Mouse (Mus musculus): ENCODE data around the gene Clcn2.

The Clcn2 gene

DNA sequence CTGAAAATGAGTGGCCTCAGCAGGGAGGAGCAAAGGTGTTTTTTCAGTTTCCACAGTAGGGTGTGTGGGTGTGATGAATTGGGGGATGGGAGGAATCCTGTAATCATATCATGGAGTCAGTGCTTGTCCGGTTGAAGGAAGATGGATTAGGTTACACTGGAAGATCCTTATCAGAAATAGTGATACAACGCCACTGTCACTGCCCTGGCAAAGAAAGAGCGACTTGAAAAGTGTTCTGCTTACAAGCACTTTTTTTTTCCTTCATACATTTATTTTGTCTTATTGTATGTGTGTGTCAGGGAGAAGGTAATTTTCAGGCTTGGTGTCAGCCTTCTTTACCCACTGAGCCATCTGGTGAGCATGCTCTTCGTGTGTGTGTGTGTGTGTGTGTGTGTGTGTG, 5.2 kb upstream of the Clcn2 start:
- DNase-seq (ENCODE audit: low read depth, low spot score): no peak

DNA sequence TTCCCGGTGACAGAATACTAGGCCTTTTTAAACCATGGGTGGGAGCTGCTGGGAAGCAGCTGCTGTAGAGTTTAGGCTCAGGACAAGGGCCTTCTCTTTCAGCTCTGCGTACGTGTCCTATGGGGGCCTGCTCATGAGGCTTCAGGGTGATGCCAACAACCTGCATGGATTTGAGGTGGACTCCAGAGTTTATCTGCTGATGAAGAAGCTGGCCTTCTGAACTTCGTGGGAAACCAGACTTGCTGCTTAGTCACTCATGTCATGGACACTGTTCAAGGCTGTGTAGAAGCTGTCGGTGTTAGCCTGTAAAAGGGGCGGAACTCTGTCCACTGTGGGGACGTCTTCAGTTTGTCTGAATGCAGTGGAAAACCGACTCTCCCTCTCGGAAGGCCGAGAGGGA, 4.3 kb upstream of the Clcn2 start:
- no peak for DNase-seq (ENCODE audit: low read depth, low spot score)

DNA sequence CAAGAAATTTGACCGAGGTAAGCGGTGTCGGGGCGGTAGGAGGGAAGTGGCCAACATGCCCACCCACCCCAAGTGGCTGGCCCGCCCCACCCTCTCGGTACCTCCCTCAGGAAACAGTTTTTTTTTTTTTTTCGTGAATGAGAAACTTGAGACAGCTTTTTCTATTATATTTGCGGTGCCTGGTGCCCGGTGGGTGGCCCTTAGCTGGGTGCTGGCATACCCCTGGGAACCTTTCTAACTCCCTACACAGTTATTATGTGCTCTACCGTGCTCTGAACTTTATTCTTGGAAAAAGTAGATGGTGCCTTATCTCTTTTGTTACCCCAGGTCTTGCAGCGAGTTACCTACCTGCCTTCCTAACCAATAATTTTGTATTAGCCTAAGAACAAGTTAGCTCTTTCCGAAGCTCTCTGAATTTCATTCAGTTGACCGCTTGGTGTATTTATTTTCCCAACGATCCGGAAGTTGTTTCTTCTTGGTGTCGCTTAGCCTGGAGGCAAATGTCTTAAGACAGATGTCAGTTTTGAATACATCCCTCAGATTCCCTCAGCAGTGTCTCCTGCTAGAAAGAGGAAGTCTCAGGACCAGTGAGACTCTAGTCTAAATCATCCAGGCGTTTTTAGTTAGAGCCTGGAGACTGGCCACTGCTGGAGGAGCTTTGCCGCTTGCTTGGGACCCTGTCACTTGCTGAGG, 578 bp upstream of the Clcn2 start:
- no peak for DNase-seq (ENCODE audit: low read depth, low spot score)

DNA sequence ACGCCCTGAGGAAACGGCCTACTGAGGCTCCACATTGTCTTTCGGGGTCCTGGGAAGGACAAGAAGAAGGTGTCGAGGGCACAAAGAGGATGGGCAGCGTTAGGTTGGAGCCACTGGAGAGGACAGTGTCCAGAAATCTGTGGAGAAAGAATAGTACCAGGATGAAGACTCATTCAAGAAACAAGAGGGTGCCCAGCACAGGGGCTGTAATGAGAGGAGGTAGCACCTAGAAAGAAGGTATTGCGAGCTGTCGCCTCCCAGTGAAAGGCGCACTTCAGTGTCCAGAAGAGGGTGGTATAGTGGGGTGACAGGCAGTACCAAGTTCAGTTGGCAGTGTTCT, 735 bp downstream of the Clcn2 start:
- DNase-seq (ENCODE audit: low read depth, low spot score): no peak

DNA sequence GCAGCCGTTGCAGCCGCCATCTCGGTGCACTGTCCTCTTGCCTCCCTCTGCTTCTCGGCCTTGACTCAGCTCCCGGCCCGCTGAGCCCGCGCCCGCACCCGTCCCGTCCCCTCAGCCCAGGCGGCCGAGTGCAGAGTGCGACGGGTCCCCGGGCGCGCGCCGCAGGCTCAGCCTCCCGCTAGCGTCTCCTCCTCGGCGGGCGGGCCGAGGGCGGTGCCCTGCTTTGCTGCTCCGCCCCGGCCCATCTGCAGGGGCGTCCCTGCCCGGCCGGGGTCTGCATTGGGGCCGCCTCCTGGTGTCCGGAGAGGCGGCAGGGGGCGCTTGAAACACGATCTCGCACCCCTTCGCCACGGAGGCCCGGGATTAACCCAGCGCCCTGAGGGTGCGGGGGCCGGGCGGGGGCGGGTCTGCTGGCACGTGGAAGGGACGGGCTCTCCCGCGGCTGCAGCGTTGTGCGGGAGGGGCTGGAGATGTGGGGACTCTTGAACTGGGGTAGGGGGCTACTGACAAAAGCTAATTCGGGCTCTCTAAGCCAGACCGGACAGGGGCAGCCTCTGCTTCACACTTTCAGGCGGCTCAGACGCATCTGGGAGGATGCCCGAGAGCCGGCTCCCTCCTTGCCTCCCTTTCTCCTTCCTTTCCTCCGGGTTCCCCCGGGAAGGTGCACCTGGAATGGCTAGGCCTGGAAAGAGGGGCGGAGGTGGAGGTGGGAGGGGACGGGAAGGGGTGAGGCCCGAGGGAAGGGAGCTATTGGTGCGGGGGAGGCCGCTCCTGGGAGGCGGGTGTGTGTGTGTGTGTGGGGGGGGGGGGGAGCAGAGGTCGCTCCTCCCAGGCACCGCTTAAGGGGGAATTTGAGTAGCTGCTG, 1.3 kb downstream of the Clcn2 start:
- DNase-seq (ENCODE audit: low read depth, low spot score): peak; percentile 86

DNA sequence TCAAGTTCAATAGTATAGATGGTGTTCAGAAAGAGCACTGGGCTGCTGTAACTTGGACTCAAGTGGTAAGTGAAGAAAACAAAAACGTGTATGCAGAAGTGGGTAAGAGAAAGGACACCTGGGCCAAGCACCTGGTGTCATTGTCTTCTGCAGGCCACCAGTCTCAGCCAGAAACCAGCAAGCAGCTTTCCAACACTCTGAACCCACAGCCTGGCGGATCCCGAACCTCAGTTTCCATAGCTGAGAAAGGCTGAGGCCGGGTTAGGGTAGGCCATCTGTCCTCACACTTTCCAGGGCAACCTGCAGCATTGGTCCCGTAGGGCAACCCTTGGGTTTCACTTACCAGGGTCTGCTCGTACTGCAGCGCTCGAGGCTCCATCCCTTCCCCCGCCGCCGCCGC, 2.0 kb downstream of the Clcn2 start:
- no peak for DNase-seq (ENCODE audit: low read depth, low spot score)

DNA sequence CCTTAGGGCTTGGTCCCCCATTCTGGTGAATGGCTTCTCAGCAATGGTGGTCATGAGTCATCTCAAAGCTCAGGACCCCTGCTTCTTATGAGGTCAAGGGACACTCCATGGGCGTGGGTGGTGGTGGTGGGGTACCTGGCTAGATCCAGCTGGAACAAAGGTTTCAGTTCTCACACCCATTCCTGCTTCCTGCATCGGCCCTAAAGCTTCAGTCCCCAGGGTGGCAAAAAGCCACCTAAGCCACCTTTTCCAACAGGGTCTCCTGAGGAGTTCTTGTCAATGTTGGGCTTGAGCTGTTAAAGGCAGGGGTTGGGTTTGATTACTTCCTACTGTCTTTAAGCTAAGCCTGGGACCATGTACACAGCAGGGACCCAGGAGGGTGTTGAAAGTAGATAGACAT, 2.4 kb downstream of the Clcn2 start:
- DNase-seq (ENCODE audit: low read depth, low spot score): no peak

DNA sequence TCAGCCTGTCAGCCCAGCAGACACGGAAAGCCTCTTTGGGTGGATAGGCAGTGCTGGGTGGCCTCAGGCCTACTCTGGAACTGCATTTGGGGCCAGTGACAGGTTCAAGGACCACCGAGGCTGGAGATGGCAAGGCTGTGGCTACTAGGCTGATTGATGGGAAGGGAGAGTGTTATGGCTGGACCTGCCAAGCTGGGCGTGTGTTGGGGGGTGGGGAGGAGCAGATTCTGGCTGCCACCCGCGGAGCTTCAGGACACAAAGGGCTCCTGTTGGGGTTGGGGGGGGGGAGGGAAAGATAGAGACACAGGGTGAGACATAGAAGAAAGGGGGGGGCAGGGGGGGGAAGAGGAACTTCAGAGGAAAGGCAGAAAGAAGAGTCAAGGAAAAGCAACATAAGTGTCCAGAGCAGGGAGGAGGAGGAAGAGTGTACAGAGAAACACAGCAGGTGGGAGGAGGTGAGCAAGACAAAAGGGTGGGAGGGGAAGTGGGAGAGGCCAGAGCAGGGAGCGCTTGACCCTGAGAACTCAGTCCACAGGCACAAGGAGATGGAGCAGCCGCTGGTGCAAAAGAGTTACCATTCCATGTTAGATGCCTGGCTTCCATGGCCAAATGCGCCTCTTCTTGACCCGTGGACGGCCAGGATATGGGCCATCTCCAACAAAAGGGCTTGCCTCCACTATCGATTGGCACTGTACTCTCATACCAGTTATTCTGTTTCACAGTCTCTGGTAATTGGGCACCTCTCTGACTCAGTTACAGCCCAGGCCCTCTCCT, 3.1 kb downstream of the Clcn2 start:
- no peak for DNase-seq (ENCODE audit: low read depth, low spot score)

DNA sequence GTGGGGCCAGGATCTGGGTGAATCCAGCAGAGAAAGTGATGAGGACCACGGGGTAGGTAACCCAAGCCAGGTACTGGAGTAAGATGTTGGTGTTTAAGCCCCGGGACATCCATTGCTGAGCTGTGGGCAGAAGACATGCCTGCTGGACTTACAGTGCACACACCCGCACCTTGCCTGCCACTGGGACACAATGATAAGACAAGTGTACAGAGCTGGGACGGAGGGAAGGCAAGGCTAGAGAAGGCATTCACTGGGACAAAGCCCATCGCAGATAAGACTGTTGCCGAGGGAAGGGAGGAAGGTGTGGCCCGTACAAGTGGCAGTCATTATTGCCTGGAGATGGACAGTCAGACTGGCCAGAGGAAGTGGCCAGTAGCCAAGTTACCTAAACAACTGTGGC, 4.7 kb downstream of the Clcn2 start:
- no peak for DNase-seq (ENCODE audit: low read depth, low spot score)

DNA sequence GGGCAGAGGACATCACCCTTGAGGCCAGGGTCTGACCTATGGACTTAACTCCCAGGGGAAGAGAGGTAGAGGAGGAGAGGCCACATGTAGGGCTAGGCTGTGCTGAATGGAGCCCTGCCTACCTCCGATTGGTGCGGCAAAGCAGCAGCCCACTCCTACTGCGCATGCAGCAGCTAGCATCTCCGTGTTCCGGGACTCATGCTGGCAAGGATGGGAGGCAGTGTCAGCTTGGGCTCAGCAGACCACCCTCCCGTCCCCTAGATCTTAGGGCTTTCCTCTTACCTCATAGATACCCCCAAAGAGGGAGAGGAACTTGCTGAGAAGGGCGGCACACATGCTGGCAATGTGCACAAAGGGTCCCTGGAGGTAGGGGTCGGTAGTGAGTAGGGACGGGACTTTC, 5.4 kb downstream of the Clcn2 start:
- no peak for DNase-seq (ENCODE audit: low read depth, low spot score)

DNA sequence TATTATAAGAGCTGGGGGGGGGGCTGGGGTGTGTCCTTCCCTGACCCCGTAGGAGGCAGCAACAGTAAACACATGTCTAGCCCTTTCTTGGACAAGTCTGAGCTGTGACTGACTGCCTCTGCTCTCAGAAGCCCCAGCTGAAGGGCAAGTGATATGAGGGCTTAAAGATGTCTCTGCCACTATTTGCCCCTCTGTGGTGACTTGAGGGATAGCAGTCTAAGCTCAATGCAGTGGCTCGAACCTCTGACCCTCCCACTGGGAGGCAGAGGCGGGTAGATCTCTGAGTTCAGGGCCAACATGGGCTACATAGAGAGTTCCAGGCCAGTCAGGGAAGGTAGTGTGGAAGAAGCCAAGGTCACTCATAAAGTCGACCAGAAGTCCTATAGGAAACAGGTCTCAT, 6.7 kb downstream of the Clcn2 start:
- no peak for DNase-seq (ENCODE audit: low read depth, low spot score)

DNA sequence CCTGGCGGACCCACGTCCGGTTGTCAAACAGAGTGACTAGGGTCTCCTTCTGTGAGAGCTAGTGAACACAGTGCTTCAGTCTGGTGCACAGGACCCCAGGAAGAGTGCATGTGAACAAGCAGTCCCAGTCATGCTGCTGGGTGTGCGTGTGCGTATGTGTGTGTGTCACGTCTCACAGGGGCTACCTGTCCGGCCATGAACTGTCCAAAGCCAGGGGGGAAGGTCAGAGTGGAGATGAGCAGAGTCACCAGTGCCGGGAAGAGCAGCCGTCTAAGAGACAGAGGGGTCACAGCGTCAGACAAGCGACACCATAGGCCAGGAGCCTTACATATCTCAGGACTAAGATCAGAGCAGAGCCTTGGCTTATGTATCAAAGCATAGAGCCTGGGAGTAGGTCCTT, 7.2 kb downstream of the Clcn2 start:
- DNase-seq (ENCODE audit: low read depth, low spot score): no peak

DNA sequence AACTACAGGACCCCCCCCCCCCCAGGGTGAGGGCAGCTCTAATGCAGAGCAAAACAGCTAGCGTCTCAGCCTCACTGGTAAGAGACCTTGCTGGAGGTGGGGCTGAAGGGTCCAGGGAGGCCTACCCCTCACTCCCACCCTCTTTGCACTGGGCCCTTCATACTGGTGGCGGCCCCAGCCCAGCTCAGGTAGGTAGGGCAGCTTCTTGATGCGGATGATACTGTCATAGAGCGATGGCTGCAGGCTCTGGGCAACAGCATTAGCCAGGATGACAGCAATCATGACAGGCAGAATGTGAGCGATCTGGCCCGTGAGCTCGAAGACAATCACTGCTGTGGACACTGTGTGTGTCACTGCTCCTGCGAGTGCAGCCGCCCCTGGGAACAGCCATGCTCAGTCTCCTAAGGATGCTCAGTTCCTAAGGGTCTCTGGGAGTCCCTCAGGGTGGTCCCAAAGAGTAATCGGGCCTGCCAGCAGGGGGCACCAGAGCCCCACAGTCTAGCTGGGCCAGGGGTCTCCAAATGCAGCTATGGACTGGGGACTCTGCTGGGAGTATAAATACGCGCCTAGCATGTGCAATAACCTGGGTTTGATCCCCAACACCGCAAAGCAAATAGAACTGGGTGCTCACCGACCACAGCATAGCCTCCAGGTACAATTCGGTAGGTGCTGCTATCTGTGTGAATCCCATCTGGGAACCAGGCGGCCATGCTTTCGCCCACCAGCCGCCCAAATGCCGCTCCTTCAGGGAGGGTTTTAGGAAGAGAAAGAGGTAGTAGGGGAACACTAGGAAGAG, 8.4 kb downstream of the Clcn2 start:
- no peak for DNase-seq (ENCODE audit: low read depth, low spot score)

DNA sequence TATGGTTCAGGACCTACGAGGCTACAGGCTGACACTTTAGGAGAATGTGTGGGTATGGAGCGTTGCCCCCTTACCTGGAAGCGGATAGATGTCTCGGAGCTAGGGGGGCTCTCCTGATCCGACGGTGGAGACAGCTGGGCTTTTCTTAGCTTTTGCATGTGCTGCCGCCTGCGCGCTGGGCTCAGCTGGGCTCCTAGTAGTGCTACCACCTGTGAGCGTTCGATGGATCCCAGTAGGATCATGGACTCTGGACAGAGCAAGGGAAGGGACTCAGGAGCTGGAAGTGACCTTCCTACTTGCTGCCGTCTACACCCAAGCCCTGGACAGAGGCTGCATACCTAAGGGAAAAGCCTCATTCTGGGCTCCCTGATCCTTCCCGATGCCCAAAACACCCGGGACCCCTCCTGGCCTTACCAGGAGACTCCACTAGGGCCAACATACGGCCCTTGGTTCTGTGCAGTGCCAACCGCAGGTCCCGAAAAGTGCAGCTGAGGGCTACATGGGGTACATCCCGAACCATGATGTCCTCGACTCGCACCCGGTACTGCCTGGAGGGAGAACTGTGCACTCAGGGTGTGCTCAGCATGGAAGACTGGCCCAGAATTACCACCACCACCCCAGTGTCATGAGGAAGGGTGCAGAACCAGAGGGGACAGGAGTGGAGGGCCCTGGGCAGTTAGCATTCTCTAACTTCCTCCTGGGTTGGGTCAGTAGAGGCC, 9.2 kb downstream of the Clcn2 start:
- no peak for DNase-seq (ENCODE audit: low read depth, low spot score)

DNA sequence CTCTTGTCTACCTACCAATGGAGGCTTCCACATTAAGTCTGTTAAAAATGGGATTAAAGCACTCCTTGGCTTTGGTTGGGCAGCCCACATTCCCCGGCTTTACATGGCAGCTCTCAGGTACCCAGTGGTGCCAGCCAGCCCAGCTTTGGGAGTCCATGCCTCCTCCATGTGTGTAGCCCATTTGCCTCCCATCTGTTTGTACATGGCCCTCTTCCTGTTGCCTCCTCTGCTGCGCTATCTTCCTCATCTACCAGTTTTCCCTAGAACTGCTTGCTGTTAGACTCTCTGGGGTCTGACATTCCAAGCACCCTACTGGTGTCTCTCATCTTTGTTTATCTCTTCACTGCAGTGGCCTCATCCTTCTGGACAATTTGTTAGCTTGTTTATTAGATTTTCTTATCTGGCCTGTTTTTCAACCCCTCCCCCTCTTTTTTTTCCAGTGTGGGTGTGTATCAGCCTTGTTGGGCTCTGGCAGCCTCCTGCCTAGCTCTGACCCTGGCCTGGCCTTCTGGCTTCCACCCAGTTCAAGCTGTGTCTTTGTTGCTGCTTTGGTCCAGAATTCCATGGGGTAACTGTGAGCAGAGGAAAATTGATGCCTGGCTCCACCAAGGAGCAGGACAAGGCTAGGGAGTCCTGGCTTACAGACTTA, 11.0 kb downstream of the Clcn2 start:
- DNase-seq (ENCODE audit: low read depth, low spot score): no peak

DNA sequence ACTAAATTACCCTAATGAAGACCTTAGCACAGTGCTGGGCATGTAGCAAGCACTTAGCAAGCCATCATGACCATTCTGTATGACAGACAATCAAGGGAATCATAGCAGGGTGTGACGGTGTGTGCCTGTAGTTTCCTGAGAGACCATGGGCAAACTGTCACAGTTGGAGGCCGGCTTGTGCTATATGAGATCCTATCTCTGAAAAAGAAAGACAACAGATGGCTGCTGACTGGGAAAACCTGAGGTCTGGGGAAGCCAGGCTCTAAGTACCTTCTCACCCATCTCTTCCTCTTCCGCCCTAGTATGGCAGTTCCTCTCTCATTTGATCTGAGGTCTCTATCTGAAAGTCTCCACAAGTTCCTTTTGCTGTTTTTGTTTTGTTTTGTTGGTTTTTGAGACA, 11.8 kb downstream of the Clcn2 start:
- DNase-seq (ENCODE audit: low read depth, low spot score): peak; percentile 70

DNA sequence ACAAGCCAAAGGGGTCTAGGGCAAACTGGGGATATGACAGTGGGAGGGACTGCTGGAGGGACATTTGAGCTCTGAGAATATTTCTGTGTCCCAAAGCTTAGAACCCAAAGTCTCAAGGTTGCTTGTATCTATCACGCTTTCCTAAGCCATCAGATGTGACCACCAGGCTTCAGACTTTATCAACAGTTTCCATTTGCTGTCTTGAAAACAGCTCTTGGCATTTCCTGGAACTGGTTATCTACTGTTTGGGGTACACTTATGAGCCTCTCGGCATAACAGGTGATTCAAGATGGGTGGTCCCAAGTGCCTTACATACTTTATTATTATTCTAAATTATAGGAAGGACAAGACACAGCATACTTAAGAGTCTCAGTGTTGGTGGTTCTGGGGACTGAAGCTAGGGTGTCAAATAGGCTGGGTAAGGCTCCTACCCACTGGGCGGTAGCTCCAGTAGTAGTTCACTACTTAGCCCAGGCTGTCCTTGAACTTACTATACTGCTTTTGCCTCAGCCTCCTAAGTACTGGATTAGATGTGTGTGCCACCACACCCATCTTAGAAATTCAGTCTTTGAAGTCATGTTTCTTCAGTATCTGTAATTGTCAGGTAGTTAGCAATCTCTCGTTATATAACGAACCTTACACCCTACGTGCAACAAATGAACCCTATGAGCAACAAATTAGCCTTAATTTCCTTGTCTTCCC, 13.7 kb downstream of the Clcn2 start:
- no peak for DNase-seq (ENCODE audit: low read depth, low spot score)

DNA sequence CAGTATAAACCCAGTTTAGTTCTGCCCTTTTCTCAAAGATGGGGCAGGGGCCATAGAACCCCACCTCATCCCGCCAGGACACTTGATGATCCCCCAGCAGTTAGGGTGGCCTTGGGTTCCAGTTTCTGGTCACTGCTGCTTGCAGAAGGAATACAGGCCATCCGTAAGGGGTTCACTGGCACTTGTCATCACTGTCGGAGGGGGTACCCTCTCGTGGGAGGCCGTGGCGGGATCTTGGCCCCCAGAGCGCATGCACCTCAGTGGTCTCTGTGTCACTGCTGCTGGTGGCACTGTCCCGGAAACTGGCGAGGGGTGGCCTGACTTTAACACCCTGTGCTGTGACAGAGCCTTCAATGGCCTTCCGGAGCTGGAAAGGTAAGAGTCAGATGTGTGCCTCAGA, 14.5 kb downstream of the Clcn2 start:
- DNase-seq (ENCODE audit: low read depth, low spot score): no peak

DNA sequence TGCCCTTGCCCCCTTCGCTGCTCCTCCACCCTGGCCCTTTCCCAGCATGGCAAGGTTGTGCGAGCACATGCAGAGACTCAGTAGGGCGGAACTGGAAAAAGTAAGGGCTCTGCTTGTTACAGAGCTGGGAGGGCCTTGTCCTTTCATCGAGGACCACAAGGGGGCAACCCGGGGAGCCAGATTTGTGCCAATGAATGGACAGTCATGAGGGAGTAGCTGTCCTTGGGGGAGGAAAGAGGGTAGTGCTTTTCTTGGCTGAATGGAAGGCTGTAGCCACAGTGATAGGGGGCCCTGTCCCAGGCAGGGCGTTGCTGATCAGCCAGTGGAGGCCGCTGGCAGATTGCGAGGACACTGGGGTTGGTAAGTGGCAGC, 15.0 kb downstream of the Clcn2 start:
- DNase-seq (ENCODE audit: low read depth, low spot score): peak; percentile 78

Measured in brain, adult 2 months (tissue).